10 mouse cellular contexts compared by ENCODE assay signal in genomic region chr2:167292151-167292591, GRCm38 (mm10). TPM values are rescaled to one million over a fixed set of nuclear protein-coding genes. Genes with fewer than 3 reads are reported as not detected.
A peak's percentile ranks its signal among the peaks of the same experiment; 100 is the strongest.
DNase-seq lines count a peak whose midpoint lies in the region; ATAC-seq lines count a peak whose summit lies in the region.
"Had no signal": no experiment of that assay in that cellular context is flagged by ENCODE, and none has a peak within 500 bp of the region (broad histone marks: within the 10 kb centered on the region; RNA-seq: fewer than 3 reads in every experiment).

No protein-coding gene starts in this region.

- no peak for ATAC-seq in hindbrain, embryonic 13.5 days (ENCODE audit: low FRiP score)
- ATAC-seq in embryonic facial prominence, embryonic 14.5 days (ENCODE audit: low read depth), result peak; percentile 67; the same call in 1 of the 2 replicates

- no peak for DNase-seq in hindbrain, embryonic 10.5 days (ENCODE audit: low spot score)
- peak; percentile 33 to 43 for DNase-seq in adrenal gland, adult 18-20 months (ENCODE audit: low spot score in 2 of 2)
- peak; percentile 68 for DNase-seq in embryonic facial prominence, embryonic 14.5 days (ENCODE audit: low spot score)
- DNase-seq in large intestine, adult 2 months (ENCODE audit: low read depth, low spot score), result peak; percentile 78
- peak; percentile 6 for DNase-seq in testis, postnatal 14 days (ENCODE audit: low spot score)
- DNase-seq in thymus, postnatal 25 days, result no peak
- no peak for DNase-seq in frontal cortex, postnatal 25 days (ENCODE audit: low spot score in 2 of 2)

- no peaks in the 10 kb centered on the region for H3K9me3 ChIP-seq in hindbrain, embryonic 10.5 days
- H3K9me3 ChIP-seq in hindbrain, embryonic 13.5 days, result no peaks in the 10 kb centered on the region
- no peaks in the 10 kb centered on the region for H3K9me3 ChIP-seq in embryonic facial prominence, embryonic 14.5 days (ENCODE audit: control insufficient read depth, low read length)
- H3K9me3 ChIP-seq: neural tube, embryonic 12.5 days had no signal

- H3K9ac ChIP-seq in hindbrain, embryonic 13.5 days, result no peak overlapping the region
- H3K9ac ChIP-seq in embryonic facial prominence, embryonic 14.5 days (ENCODE audit: low read depth, low read length), result no peak overlapping the region
- H3K9ac ChIP-seq: neural tube, embryonic 12.5 days had no signal

- peaks cover 32% of the 10 kb centered on the region for H3K4me1 ChIP-seq in hindbrain, embryonic 10.5 days (replicated peaks)
- peaks cover 13% of the 10 kb centered on the region for H3K4me1 ChIP-seq in hindbrain, embryonic 13.5 days (replicated peaks)
- no peaks in the 10 kb centered on the region for H3K4me1 ChIP-seq in embryonic facial prominence, embryonic 14.5 days (ENCODE audit: control insufficient read depth, insufficient read depth, low read length)

- H3K4me3 ChIP-seq in hindbrain, embryonic 10.5 days, result no peak overlapping the region
- H3K4me3 ChIP-seq in hindbrain, embryonic 13.5 days, result no peak overlapping the region
- no peak overlapping the region for H3K4me3 ChIP-seq in embryonic facial prominence, embryonic 14.5 days (ENCODE audit: low read depth, low read length)
- H3K4me3 ChIP-seq: left cerebral cortex, adult 2 months; neural tube, embryonic 12.5 days had no signal

- WGBS in hindbrain, embryonic 10.5 days, result 78% methylated on average over 4 of the region's 4 CpGs
- 84% methylated on average over 4 of the region's 4 CpGs for whole genome bisulfite sequencing in hindbrain, embryonic 13.5 days
- 65% methylated on average over 4 of the region's 4 CpGs for WGBS in embryonic facial prominence, embryonic 14.5 days
- WGBS in large intestine, adult 2 months, result 27% methylated on average over 4 of the region's 4 CpGs

- H3K4me2 ChIP-seq in hindbrain, embryonic 13.5 days, result no peak overlapping the region
- no peak overlapping the region for H3K4me2 ChIP-seq in embryonic facial prominence, embryonic 14.5 days (ENCODE audit: low read depth, low read length)
- H3K4me2 ChIP-seq: neural tube, embryonic 12.5 days had no signal

- H3K36me3 ChIP-seq in hindbrain, embryonic 10.5 days, result no peaks in the 10 kb centered on the region
- no peaks in the 10 kb centered on the region for H3K36me3 ChIP-seq in hindbrain, embryonic 13.5 days
- H3K36me3 ChIP-seq in embryonic facial prominence, embryonic 14.5 days (ENCODE audit: control insufficient read depth, insufficient read depth, low read length), result no peaks in the 10 kb centered on the region
- H3K36me3 ChIP-seq: neural tube, embryonic 12.5 days had no signal

- H3K27me3 ChIP-seq in hindbrain, embryonic 10.5 days (ENCODE audit: insufficient read depth, poor library complexity, severe bottlenecking), result no peaks in the 10 kb centered on the region
- no peaks in the 10 kb centered on the region for H3K27me3 ChIP-seq in hindbrain, embryonic 13.5 days
- no peaks in the 10 kb centered on the region for H3K27me3 ChIP-seq in embryonic facial prominence, embryonic 14.5 days (replicated peaks; ENCODE audit: control insufficient read depth, insufficient read depth, low read length)
- H3K27me3 ChIP-seq: neural tube, embryonic 12.5 days had no signal

- H3K27ac ChIP-seq in hindbrain, embryonic 10.5 days, result peak overlapping the region; percentile 67
- no peak overlapping the region for H3K27ac ChIP-seq in hindbrain, embryonic 13.5 days
- H3K27ac ChIP-seq in embryonic facial prominence, embryonic 14.5 days (replicated peaks; ENCODE audit: low read depth, low read length), result no peak overlapping the region
- H3K27ac ChIP-seq: left cerebral cortex, adult 2 months; neural tube, embryonic 12.5 days had no signal

RNA-seq across cellular contexts. Expression of gene Ptgis, which starts 51.8 kb away (rescaled TPM):
- 10.8 and 10.9 TPM in 2 replicates for polyA plus RNA-seq in hindbrain, embryonic 10.5 days (2016; fragmentation: Nextera tagmentation; extraction: Ambion mirVana)
- 5.8 and 6.5 TPM in 2 replicates for polyA plus RNA-seq in hindbrain, embryonic 13.5 days (2015; fragmentation: Nextera tagmentation; extraction: Ambion mirVana)
- total RNA-seq in adrenal gland, adult 18-20 months (2021), result 10 to 100 TPM; 19.3 to 31.8 TPM
- 37.6 and 38.3 TPM in 2 replicates for polyA plus RNA-seq in embryonic facial prominence, embryonic 14.5 days (2014; fragmentation: Nextera tagmentation; extraction: Ambion mirVana)
- polyA plus RNA-seq in large intestine, adult 2 months (2012; rRNA removed), result 7.3 and 8.6 TPM in 2 replicates

RNA-seq across cellular contexts. Expression of gene B4galt5, which starts 56.8 kb away (rescaled TPM):
- 8.4 and 10.6 TPM in 2 replicates for polyA plus RNA-seq in hindbrain, embryonic 10.5 days (2016; fragmentation: Nextera tagmentation; extraction: Ambion mirVana)
- polyA plus RNA-seq in hindbrain, embryonic 13.5 days (2015; fragmentation: Nextera tagmentation; extraction: Ambion mirVana), result 12.3 and 12.5 TPM in 2 replicates
- total RNA-seq in adrenal gland, adult 18-20 months (2021), result 100 to 1,000 TPM in 1 of 2 experiments, 10 to 100 TPM in 1; 74.7 to 123 TPM
- 17.9 and 24.3 TPM in 2 replicates for polyA plus RNA-seq in embryonic facial prominence, embryonic 14.5 days (2014; fragmentation: Nextera tagmentation; extraction: Ambion mirVana)
- polyA plus RNA-seq in large intestine, adult 2 months (2012; rRNA removed), result 37.5 and 66.7 TPM in 2 replicates

Comparison
In these comparisons a context has a peak if more than half of its experiments do, and no peak if none do; other contexts are left out.
1. DNase-seq: peak in adrenal gland, adult 18-20 months (2 of 2), embryonic facial prominence, embryonic 14.5 days (single experiment), large intestine, adult 2 months (single experiment) and testis, postnatal 14 days (single experiment); none in hindbrain, embryonic 10.5 days (single experiment), thymus, postnatal 25 days (single experiment) and frontal cortex, postnatal 25 days (0 of 2).